Mouse (Mus musculus) liver, embryonic 13.5 days (tissue): ENCODE results near the gene Zmynd12. TPM values are rescaled to one million over a fixed set of nuclear protein-coding genes. Genes with fewer than 3 reads are reported as not detected.

Experiments
- ATAC-seq: fragments of 200-750 bp; cut with Nextera tagmentation; 2 replicates; pipeline ENCODE4 v1.8.0; 2017; ENCODE audit warnings: low read depth, mild to moderate bottlenecking, moderate number of reproducible peaks, moderate library complexity
- DNase-seq: peaks from one replicate; pipeline ENCODE4 v3.0.0; 2022
- H3K27ac ChIP-seq: fragments of 300-500 bp; sonication (generic); 2 replicates; pipeline ENCODE4 v1.5.1; 2015; ENCODE audit warnings: moderate library complexity, mild to moderate bottlenecking, inconsistent platforms
- H3K27me3 ChIP-seq: fragments of 300-500 bp; sonication (generic); 2 replicates; pipeline ENCODE4 v1.6.1; 2015; ENCODE audit warnings: mild to moderate bottlenecking, inconsistent platforms
- H3K36me3 ChIP-seq: fragments of 300-500 bp; sonication (generic); 2 replicates; pipeline ENCODE4 v1.6.1; 2015; ENCODE audit warnings: mild to moderate bottlenecking, inconsistent platforms
- H3K4me1 ChIP-seq: fragments of 300-500 bp; sonication (generic); replicated peaks from 2 replicates; pipeline ENCODE4 v1.6.1; 2015; ENCODE audit warnings: inconsistent platforms
- H3K4me2 ChIP-seq: fragments of 300-500 bp; sonication (generic); 2 replicates; pipeline ENCODE4 v1.6.1; 2015; ENCODE audit warnings: inconsistent platforms, mild to moderate bottlenecking, moderate library complexity
- H3K4me3 ChIP-seq: fragments of 300-500 bp; sonication (generic); replicated peaks from 2 replicates; pipeline ENCODE4 v1.5.1; 2015; ENCODE audit warnings: mild to moderate bottlenecking, inconsistent platforms
- H3K9ac ChIP-seq: fragments of 300-500 bp; sonication (generic); 2 replicates; pipeline ENCODE4 v1.6.1; 2015; ENCODE audit warnings: mild to moderate bottlenecking, inconsistent platforms
- H3K9me3 ChIP-seq: fragments of 300-500 bp; sonication (generic); replicated peaks from 2 replicates; pipeline ENCODE4 v1.6.1; 2016; ENCODE audit warnings: inconsistent platforms
- WGBS: fragments of 180-500 bp; shearing (Covaris S2); methylation state at CpG from one replicate; pipeline ENCODE4 v1.1.7; 2015; ENCODE audit not compliant: insufficient replicate concordance; 5-methylcytosine and 5-hydroxymethylcytosine counted together
- polyA plus RNA-seq: library from polyadenylated mRNA; unstranded; fragments of >200 nt; fragmentation: Nextera tagmentation; extraction: Ambion mirVana; gene quantifications from 2 replicates; pipeline ENCODE4 v1.2.1, GENCODE M21; 2015

Zmynd12 gene
- polyA plus RNA-seq = 0.17 TPM in 1 of 2 replicates, not detected in the other

GRCm38 (mm10) chr4:119422294-119422964, at the start of gene Zmynd12, which contains the start of gene Ppcs:
Zmynd12 (plus strand) TSS chr4:119422814.
Ppcs (minus strand) TSS chr4:119422420.
- Histone ChIP-seq H3K4me1 (peaks cover 67% of the 10 kb centered on the region), H3K4me3 (peak within 1 kb of the TSS; percentile 73), H3K27me3 (no peaks in the 10 kb centered on the region; the same call in 1 of the 2 replicates), H3K9me3 (no peaks in the 10 kb centered on the region), H3K4me2 (peak within 1 kb of the TSS; percentile 88), H3K36me3 (no peaks in the 10 kb centered on the region), H3K9ac (peak within 1 kb of the TSS; percentile 82), H3K27ac (peak within 1 kb of the TSS; percentile 67)
- WGBS = under 1% methylated on average over 52 of the region's 52 CpGs
- DNase-seq = peak; percentile 82
- ATAC-seq = peak; percentile 91

- no peak for ATAC-seq
- no peaks in the 10 kb centered on the region for H3K4me1 ChIP-seq
- no peak for DNase-seq
- no peak overlapping the region for H3K4me3 ChIP-seq
- H3K9me3 ChIP-seq = no peaks in the 10 kb centered on the region
- H3K36me3 ChIP-seq = no peaks in the 10 kb centered on the region
- H3K27ac ChIP-seq = no peak overlapping the region
- WGBS = 61% methylated on average over 7 of the region's 7 CpGs
- H3K9ac ChIP-seq = no peak overlapping the region
- no peak overlapping the region for H3K4me2 ChIP-seq
- no peaks in the 10 kb centered on the region for H3K27me3 ChIP-seq
Measured at GRCm38 (mm10) chr4:119381471-119382190, 41.0 kb upstream of the Zmynd12 start.

- H3K4me3 ChIP-seq = no peak overlapping the region
- no peak overlapping the region for H3K27ac ChIP-seq
- no peak for DNase-seq
- no peaks in the 10 kb centered on the region for H3K4me1 ChIP-seq
- ATAC-seq = no peak
- no peaks in the 10 kb centered on the region for H3K36me3 ChIP-seq
- no peaks in the 10 kb centered on the region for H3K27me3 ChIP-seq
- WGBS = 59% methylated on average over 3 of the region's 3 CpGs
- H3K9ac ChIP-seq = no peak overlapping the region
- no peaks in the 10 kb centered on the region for H3K9me3 ChIP-seq
- no peak overlapping the region for H3K4me2 ChIP-seq
Measured at GRCm38 (mm10) chr4:119389184-119389583, 33.4 kb upstream of the Zmynd12 start.

- H3K27ac ChIP-seq = no peak overlapping the region
- DNase-seq = peak; percentile 11
- H3K9ac ChIP-seq = no peak overlapping the region
- H3K4me1 ChIP-seq = no peaks in the 10 kb centered on the region
- H3K27me3 ChIP-seq = no peaks in the 10 kb centered on the region
- H3K36me3 ChIP-seq = no peaks in the 10 kb centered on the region
- ATAC-seq = no peak
- H3K4me2 ChIP-seq = no peak overlapping the region
- H3K9me3 ChIP-seq = no peaks in the 10 kb centered on the region
- WGBS = 85% methylated on average over 1 of the region's 1 CpGs
- no peak overlapping the region for H3K4me3 ChIP-seq
Measured at GRCm38 (mm10) chr4:119390369-119390768, 32.2 kb upstream of the Zmynd12 start.

GRCm38 (mm10) chr4:119398751-119399150, 23.9 kb upstream of the Zmynd12 start:
- H3K9me3 ChIP-seq = no peaks in the 10 kb centered on the region
- no peak for DNase-seq
- no peaks in the 10 kb centered on the region for H3K27me3 ChIP-seq
- no peaks in the 10 kb centered on the region for H3K36me3 ChIP-seq
- H3K4me2 ChIP-seq = no peak overlapping the region
- ATAC-seq = no peak
- H3K4me1 ChIP-seq = no peaks in the 10 kb centered on the region
- no peak overlapping the region for H3K4me3 ChIP-seq
- 72% methylated on average over 7 of the region's 7 CpGs for WGBS
- no peak overlapping the region for H3K9ac ChIP-seq
- H3K27ac ChIP-seq = no peak overlapping the region

GRCm38 (mm10) chr4:119400896-119401295, 21.7 kb upstream of the Zmynd12 start:
- H3K4me1 ChIP-seq = no peaks in the 10 kb centered on the region
- H3K27ac ChIP-seq = no peak overlapping the region
- no peak overlapping the region for H3K4me3 ChIP-seq
- WGBS = 49% methylated on average over 7 of the region's 7 CpGs
- H3K9me3 ChIP-seq = no peaks in the 10 kb centered on the region
- no peak overlapping the region for H3K9ac ChIP-seq
- no peaks in the 10 kb centered on the region for H3K27me3 ChIP-seq
- no peak for ATAC-seq
- DNase-seq = no peak
- H3K4me2 ChIP-seq = no peak overlapping the region
- no peaks in the 10 kb centered on the region for H3K36me3 ChIP-seq

- Histone ChIP-seq H3K4me2 (no peak overlapping the region), H3K9ac (no peak overlapping the region), H3K9me3 (peaks cover 5% of the 10 kb centered on the region; the same call in 1 of the 2 replicates), H3K36me3 (no peaks in the 10 kb centered on the region), H3K27me3 (no peaks in the 10 kb centered on the region), H3K27ac (no peak overlapping the region), H3K4me1 (no peaks in the 10 kb centered on the region), H3K4me3 (no peak overlapping the region)
- DNase-seq (no peak), ATAC-seq (no peak)
- 67% methylated on average over 2 of the region's 2 CpGs for WGBS
Measured at GRCm38 (mm10) chr4:119403431-119403830, 19.2 kb upstream of the Zmynd12 start.

GRCm38 (mm10) chr4:119411877-119412650, 10.6 kb upstream of the Zmynd12 start:
- no peak overlapping the region for H3K9ac ChIP-seq
- ATAC-seq (no peak), DNase-seq (no peak)
- H3K9me3 ChIP-seq = peaks cover 5% of the 10 kb centered on the region; the same call in 1 of the 2 replicates
- no peak overlapping the region for H3K27ac ChIP-seq
- H3K4me3 ChIP-seq = no peak overlapping the region
- H3K36me3 ChIP-seq = no peaks in the 10 kb centered on the region
- 56% methylated on average over 12 of the region's 12 CpGs for WGBS
- no peak overlapping the region for H3K4me2 ChIP-seq
- peaks cover 19% of the 10 kb centered on the region for H3K4me1 ChIP-seq
- H3K27me3 ChIP-seq = peaks cover 41% of the 10 kb centered on the region

- H3K27ac ChIP-seq = no peak overlapping the region
- no peak overlapping the region for H3K9ac ChIP-seq
- H3K4me2 ChIP-seq = no peak overlapping the region
- H3K4me3 ChIP-seq = no peak overlapping the region
- DNase-seq (no peak), ATAC-seq (no peak)
- H3K4me1 ChIP-seq = peaks cover 26% of the 10 kb centered on the region
- H3K9me3 ChIP-seq = peaks cover 2% of the 10 kb centered on the region; the same call in 1 of the 2 replicates
- H3K27me3 ChIP-seq = peaks cover 41% of the 10 kb centered on the region
- H3K36me3 ChIP-seq = no peaks in the 10 kb centered on the region
- 38% methylated on average over 6 of the region's 6 CpGs for WGBS
Measured at GRCm38 (mm10) chr4:119412791-119413190, 9.8 kb upstream of the Zmynd12 start.

GRCm38 (mm10) chr4:119415072-119415753, 7.4 kb upstream of the Zmynd12 start, which contains the start of gene Ccdc30:
Ccdc30 (minus strand) TSS chr4:119415521.
- 2% methylated on average over 49 of the region's 49 CpGs for WGBS
- peaks cover 41% of the 10 kb centered on the region for H3K27me3 ChIP-seq
- no peaks in the 10 kb centered on the region for H3K9me3 ChIP-seq
- H3K4me3 ChIP-seq = peak within 1 kb of the TSS; percentile 61
- peak; percentile 88 for ATAC-seq
- H3K36me3 ChIP-seq = no peaks in the 10 kb centered on the region
- no peak within 1 kb of the TSS for H3K27ac ChIP-seq
- H3K9ac ChIP-seq = peak within 1 kb of the TSS; percentile 50
- peaks cover 40% of the 10 kb centered on the region for H3K4me1 ChIP-seq
- peak within 1 kb of the TSS; percentile 79 for H3K4me2 ChIP-seq
- peak; percentile 63 for DNase-seq
